Mouse (Mus musculus): Measurements from ENCODE around the gene Emilin3. TPM values are rescaled to one million over a fixed set of nuclear protein-coding genes. Genes with fewer than 3 reads are reported as not detected.

Gene Emilin3
- total RNA-seq, 2 experiments from 2014 or later = not detected

DNA sequence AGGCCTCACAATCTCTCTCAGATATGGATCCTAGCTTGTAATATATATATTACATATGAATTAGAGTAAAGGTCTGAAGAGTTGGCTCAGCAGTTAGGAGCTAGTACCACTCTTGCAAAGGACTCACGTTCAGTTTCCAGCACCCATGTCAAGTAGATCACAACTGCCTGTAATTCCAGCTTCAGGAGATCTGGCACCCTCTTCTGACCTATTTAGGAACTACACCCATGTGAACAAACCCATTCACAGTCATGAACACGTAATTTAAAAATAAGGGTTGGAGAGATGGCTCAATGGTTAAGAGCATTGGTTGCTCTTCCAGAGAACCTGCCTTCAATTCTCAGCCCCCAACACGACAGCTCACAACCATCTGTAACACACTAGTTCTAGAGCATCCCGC is 36.0 kb downstream of the Emilin3 start:
- no peak for ATAC-seq (ENCODE audit: poor library complexity, severe bottlenecking)

- ATAC-seq (ENCODE audit: poor library complexity, severe bottlenecking) = no peak
Measured at GRCm38 (mm10) chr2:160874231-160874877, 37.8 kb downstream of the Emilin3 start.

DNA sequence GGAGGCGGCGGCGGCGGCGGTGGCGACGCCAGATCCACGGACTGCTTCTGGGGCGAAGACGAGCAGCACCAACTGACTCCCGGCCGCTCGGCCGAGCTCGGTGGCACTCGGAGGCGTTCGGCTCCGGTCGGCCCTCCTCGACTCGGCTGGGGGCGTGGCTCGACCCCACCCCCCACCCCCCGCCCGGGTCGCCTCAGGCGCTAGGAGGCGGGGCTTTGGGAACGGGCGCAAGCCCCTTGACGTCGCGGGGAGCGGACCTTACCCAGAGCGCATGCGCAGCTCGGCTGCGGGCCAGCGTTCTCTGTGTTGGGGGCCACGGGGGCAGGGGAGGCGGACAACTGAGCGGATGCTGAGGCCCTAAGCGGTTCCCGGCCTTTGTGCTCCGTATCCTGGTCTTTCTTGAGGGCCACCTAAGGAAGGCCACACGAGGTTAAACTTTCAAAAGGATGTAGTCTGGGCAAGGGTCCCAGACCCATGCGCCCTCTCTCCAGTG is 39.2 kb downstream of the Emilin3 start, which contains the start of gene Zhx3:
Zhx3 (minus strand) TSS at position 109 of the 493 bp plus-strand sequence.
- ATAC-seq (ENCODE audit: poor library complexity, severe bottlenecking) = peak; percentile 91

DNA sequence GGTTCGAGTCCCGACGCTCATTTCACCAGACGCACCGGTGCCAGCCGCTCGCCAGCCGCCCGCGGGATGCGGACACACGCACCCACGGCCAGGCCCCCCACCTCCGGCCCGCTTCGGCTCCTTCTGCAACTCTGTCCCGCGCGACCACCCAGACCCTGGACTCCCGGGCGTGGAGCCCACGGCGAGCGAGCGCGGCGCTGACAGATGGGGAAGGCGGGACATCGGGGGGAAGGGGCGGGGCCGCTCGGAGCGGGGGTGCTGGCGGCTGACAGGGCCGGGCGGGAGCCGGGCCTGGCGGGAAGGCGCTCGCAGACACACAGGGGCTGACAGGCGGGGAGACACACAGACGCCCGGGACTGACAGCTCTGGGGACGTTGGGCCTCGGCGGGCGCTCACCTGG is 39.7 kb downstream of the Emilin3 start:
- ATAC-seq (ENCODE audit: poor library complexity, severe bottlenecking) = peak; percentile 76

- ATAC-seq (ENCODE audit: poor library complexity, severe bottlenecking) = no peak
Measured at GRCm38 (mm10) chr2:160871310-160871709, 40.8 kb downstream of the Emilin3 start.

GRCm38 (mm10) chr2:160869446-160869845 is 42.7 kb downstream of the Emilin3 start:
- no peak for ATAC-seq (ENCODE audit: poor library complexity, severe bottlenecking)

- ATAC-seq (ENCODE audit: poor library complexity, severe bottlenecking) = no peak
Measured at GRCm38 (mm10) chr2:160865266-160865665, 46.9 kb downstream of the Emilin3 start.

- ATAC-seq (ENCODE audit: poor library complexity, severe bottlenecking) = peak; percentile 90
Measured at GRCm38 (mm10) chr2:160864112-160864511, 48.0 kb downstream of the Emilin3 start.

DNA sequence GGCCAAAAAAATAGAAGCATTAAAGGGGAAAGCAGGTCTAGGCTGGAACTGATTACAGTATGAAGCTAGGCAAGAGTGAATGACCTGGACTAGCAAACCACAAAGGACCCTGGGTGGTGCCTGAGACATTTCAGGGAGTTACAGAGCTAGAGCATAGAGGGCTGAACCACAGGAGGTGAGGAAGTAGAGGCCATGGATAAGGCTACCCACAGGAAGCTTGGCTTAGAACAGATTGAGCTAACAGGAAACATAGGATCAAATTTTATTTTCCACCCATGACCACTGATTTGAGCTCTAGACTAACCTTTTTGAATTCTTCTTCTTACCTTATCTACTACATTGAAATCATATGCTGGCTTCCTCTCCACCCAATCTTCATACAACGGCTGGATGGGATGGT is 51.8 kb downstream of the Emilin3 start:
- 0 out of 2 replicates have a peak, but pooled peaks have one; percentile 13 for ATAC-seq (ENCODE audit: poor library complexity, severe bottlenecking)

Other genes starting within 250 kb of the Emilin3 start
- 3.3 and 6.0 TPM in 2 replicates for gene Plcg1, start 181.0 kb downstream of the Emilin3 start, total RNA-seq (2015)
- 6.9 and 9.0 TPM in 2 replicates for gene Plcg1, start 181.0 kb downstream of the Emilin3 start, total RNA-seq (2017)
- gene Zhx3, start 39.3 kb downstream of the Emilin3 start, total RNA-seq (2015) = 2.9 and 6.2 TPM in 2 replicates
- gene Zhx3, start 39.3 kb downstream of the Emilin3 start, total RNA-seq (2017) = 2.8 and 3.9 TPM in 2 replicates
- not detected in 2 replicates for gene Lpin3, start 31.7 kb downstream of the Emilin3 start, total RNA-seq (2015)
- not detected in 2 replicates for gene Lpin3, start 31.7 kb downstream of the Emilin3 start, total RNA-seq (2017)
- gene Chd6, start 196.7 kb upstream of the Emilin3 start, total RNA-seq (2015) = 22.7 and 24.8 TPM in 2 replicates
- 21.4 and 28.5 TPM in 2 replicates for gene Chd6, start 196.7 kb upstream of the Emilin3 start, total RNA-seq (2017)